Mouse (Mus musculus) hindbrain, embryonic 11.5 days (tissue): ENCODE measurements around the gene Abcb8. TPM values are rescaled to one million over a fixed set of nuclear protein-coding genes. Genes with fewer than 3 reads are reported as not detected.

Experiments used
- ATAC-seq: fragments of 200-750 bp; cut with Nextera tagmentation; 2 replicates; pipeline ENCODE4 v1.8.0; 2017; ENCODE audit warnings: mild to moderate bottlenecking, moderate TSS enrichment, moderate library complexity; ENCODE audit not compliant: low FRiP score
- DNase-seq: peaks from one replicate; pipeline ENCODE4 v3.0.0-alpha.2; 2015; ENCODE audit warnings: low spot score
- H3K27ac ChIP-seq: fragments of 300-500 bp; sonication (generic); 2 replicates; pipeline ENCODE4 v1.5.1; 2014; ENCODE audit warnings: mild to moderate bottlenecking, low read depth, low read length
- H3K27me3 ChIP-seq: fragments of 300-500 bp; sonication (generic); 2 replicates; pipeline ENCODE4 v1.6.1; 2014; ENCODE audit warnings: mild to moderate bottlenecking, low read length, moderate library complexity, mixed read lengths; ENCODE audit not compliant: control insufficient read depth, insufficient read depth
- H3K36me3 ChIP-seq: fragments of 300-500 bp; sonication (generic); 2 replicates; pipeline ENCODE4 v1.6.1; 2014; ENCODE audit warnings: mild to moderate bottlenecking, low read length, moderate library complexity, mixed read lengths; ENCODE audit not compliant: control insufficient read depth, insufficient read depth
- H3K4me1 ChIP-seq: fragments of 300-500 bp; sonication (generic); replicated peaks from 2 replicates; pipeline ENCODE4 v1.6.1; 2014; ENCODE audit warnings: low read length, mixed read lengths; ENCODE audit not compliant: control insufficient read depth, insufficient read depth
- H3K4me2 ChIP-seq: fragments of 300-500 bp; sonication (generic); replicated peaks from 2 replicates; pipeline ENCODE4 v1.6.1; 2014; ENCODE audit warnings: mild to moderate bottlenecking, low read depth, low read length
- H3K4me3 ChIP-seq: fragments of 300-500 bp; sonication (generic); 2 replicates; pipeline ENCODE4 v1.5.1; 2014; ENCODE audit warnings: low read depth, low read length
- H3K9ac ChIP-seq: fragments of 300-500 bp; sonication (generic); 2 replicates; pipeline ENCODE4 v1.6.1; 2014; ENCODE audit warnings: low read depth, low read length
- H3K9me3 ChIP-seq: fragments of 300-500 bp; sonication (generic); 2 replicates; pipeline ENCODE4 v1.6.1; 2016; ENCODE audit warnings: low read length; ENCODE audit not compliant: control insufficient read depth
- WGBS: fragments of 180-500 bp; shearing (Covaris S2); extraction: QIAGEN DNeasy Blood & Tissue Kit; methylation state at CpG from one replicate; pipeline ENCODE4 v1.1.7; 2014; 5-methylcytosine and 5-hydroxymethylcytosine counted together
- polyA plus RNA-seq: library from polyadenylated mRNA; unstranded; fragments of >200 nt; fragmentation: Nextera tagmentation; extraction: Ambion mirVana; gene quantifications from 2 replicates; pipeline ENCODE4 v1.2.1, GENCODE M21; 2014

Abcb8 gene
- 29.7 and 31.7 TPM in 2 replicates for polyA plus RNA-seq

- H3K4me3 ChIP-seq: peak within 1 kb of the TSS; percentile 51
- 0 out of 2 replicates have a peak, but pooled peaks cover 3% of the 10 kb centered on the region for H3K4me1 ChIP-seq
- peak within 1 kb of the TSS; percentile 36 for H3K4me2 ChIP-seq
- H3K27ac ChIP-seq: peak within 1 kb of the TSS; percentile 9
- no peaks in the 10 kb centered on the region for H3K36me3 ChIP-seq
- peak within 1 kb of the TSS; percentile 59; the same call in 1 of the 2 replicates for H3K9ac ChIP-seq
- WGBS: 19% methylated on average over 7 of the region's 7 CpGs
- ATAC-seq: no peak
- no peaks in the 10 kb centered on the region for H3K9me3 ChIP-seq
- DNase-seq: peak; percentile 89
- peaks cover 8% of the 10 kb centered on the region; the same call in 1 of the 2 replicates for H3K27me3 ChIP-seq
Measured at GRCm38 (mm10) chr5:24393392-24393997, at the start of gene Abcb8. TSS of gene Abcb8 (plus strand) at chr5:24393663.

- DNase-seq (peak; percentile 92), ATAC-seq (peak; percentile 84)
- Histone ChIP-seq H3K4me1 (peaks cover 26% of the 10 kb centered on the region), H3K27ac (peak overlapping the region; percentile 100), H3K9ac (peak overlapping the region; percentile 69), H3K36me3 (no peaks in the 10 kb centered on the region), H3K4me2 (peak overlapping the region; percentile 26), H3K4me3 (0 out of 2 replicates have a peak overlapping the region, but pooled peaks have one; percentile 12), H3K27me3 (0 out of 2 replicates have a peak, but pooled peaks cover 5% of the 10 kb centered on the region), H3K9me3 (no peaks in the 10 kb centered on the region)
- 3% methylated on average over 2 of the region's 2 CpGs for WGBS
Measured at GRCm38 (mm10) chr5:24343977-24344436, 49.5 kb upstream of the Abcb8 start.

- Histone ChIP-seq H3K4me3 (0 out of 2 replicates have a peak overlapping the region, but pooled peaks have one; percentile 12), H3K9ac (peak overlapping the region; percentile 69), H3K27ac (peak overlapping the region; percentile 100), H3K4me2 (peak overlapping the region; percentile 20), H3K27me3 (0 out of 2 replicates have a peak, but pooled peaks cover 9% of the 10 kb centered on the region), H3K36me3 (no peaks in the 10 kb centered on the region), H3K4me1 (peaks cover 26% of the 10 kb centered on the region), H3K9me3 (no peaks in the 10 kb centered on the region)
- DNase-seq: peak; percentile 51
- peak; percentile 57 for ATAC-seq
- WGBS: 13% methylated on average over 12 of the region's 12 CpGs
Measured at GRCm38 (mm10) chr5:24344477-24345051, 48.9 kb upstream of the Abcb8 start.

- 92% methylated on average over 7 of the region's 7 CpGs for WGBS
- H3K4me1 ChIP-seq: peaks cover 27% of the 10 kb centered on the region
- no peaks in the 10 kb centered on the region for H3K9me3 ChIP-seq
- no peak overlapping the region for H3K27ac ChIP-seq
- no peaks in the 10 kb centered on the region for H3K36me3 ChIP-seq
- H3K27me3 ChIP-seq: peaks cover 12% of the 10 kb centered on the region; the same call in 1 of the 2 replicates
- H3K4me2 ChIP-seq: no peak overlapping the region
- ATAC-seq: no peak
- no peak overlapping the region for H3K4me3 ChIP-seq
- no peak overlapping the region for H3K9ac ChIP-seq
- no peak for DNase-seq
Measured at GRCm38 (mm10) chr5:24346313-24346712, 47.1 kb upstream of the Abcb8 start.

- no peak for ATAC-seq
- Histone ChIP-seq H3K4me3 (no peak overlapping the region), H3K27ac (no peak overlapping the region), H3K9me3 (no peaks in the 10 kb centered on the region), H3K4me2 (peak overlapping the region; percentile 99), H3K4me1 (peaks cover 29% of the 10 kb centered on the region), H3K36me3 (no peaks in the 10 kb centered on the region), H3K9ac (no peak overlapping the region), H3K27me3 (peaks cover 12% of the 10 kb centered on the region; the same call in 1 of the 2 replicates)
- DNase-seq: no peak
- 61% methylated on average over 7 of the region's 7 CpGs for WGBS
Measured at GRCm38 (mm10) chr5:24347186-24347875, 46.1 kb upstream of the Abcb8 start.

GRCm38 (mm10) chr5:24348128-24348527 is 45.3 kb upstream of the Abcb8 start:
- no peaks in the 10 kb centered on the region for H3K9me3 ChIP-seq
- peaks cover 12% of the 10 kb centered on the region; the same call in 1 of the 2 replicates for H3K27me3 ChIP-seq
- ATAC-seq (peak; percentile 6; the same call in 1 of the 2 replicates), DNase-seq (peak; percentile 81)
- peaks cover 35% of the 10 kb centered on the region for H3K4me1 ChIP-seq
- WGBS: under 1% methylated on average over 40 of the region's 41 CpGs
- H3K27ac ChIP-seq: peak overlapping the region; percentile 60
- H3K36me3 ChIP-seq: no peaks in the 10 kb centered on the region
- peak overlapping the region; percentile 47 for H3K4me3 ChIP-seq
- peak overlapping the region; percentile 62 for H3K9ac ChIP-seq
- H3K4me2 ChIP-seq: peak overlapping the region; percentile 99

- Histone ChIP-seq H3K27me3 (peaks cover 12% of the 10 kb centered on the region; the same call in 1 of the 2 replicates), H3K9me3 (no peaks in the 10 kb centered on the region), H3K9ac (peak overlapping the region; percentile 62), H3K4me1 (peaks cover 31% of the 10 kb centered on the region), H3K4me2 (peak overlapping the region; percentile 99), H3K27ac (peak overlapping the region; percentile 60), H3K36me3 (no peaks in the 10 kb centered on the region), H3K4me3 (peak overlapping the region; percentile 47)
- under 1% methylated on average over 30 of the region's 30 CpGs for WGBS
- ATAC-seq (no peak), DNase-seq (no peak)
Measured at GRCm38 (mm10) chr5:24348546-24348945, 44.9 kb upstream of the Abcb8 start.

- 38% methylated on average over 3 of the region's 3 CpGs for WGBS
- DNase-seq (no peak), ATAC-seq (no peak)
- H3K4me1 ChIP-seq: peaks cover 23% of the 10 kb centered on the region
- peak overlapping the region; percentile 76 for H3K4me3 ChIP-seq
- peak overlapping the region; percentile 94 for H3K4me2 ChIP-seq
- no peaks in the 10 kb centered on the region for H3K9me3 ChIP-seq
- H3K36me3 ChIP-seq: no peaks in the 10 kb centered on the region
- H3K9ac ChIP-seq: peak overlapping the region; percentile 85; the same call in 1 of the 2 replicates
- peaks cover 12% of the 10 kb centered on the region; the same call in 1 of the 2 replicates for H3K27me3 ChIP-seq
- H3K27ac ChIP-seq: no peak overlapping the region
Measured at GRCm38 (mm10) chr5:24350073-24350472, 43.4 kb upstream of the Abcb8 start.
